Mouse (Mus musculus) lung, postnatal 10 days (tissue): Measurements from ENCODE around the gene Mtmr12.
"Not testable (repeated sequence)": the region's sequence is repeated elsewhere in the genome, so short reads cannot be mapped to it uniquely, and the experiment has no call there.

Source experiments
- DNase-seq: peaks from one replicate; pipeline ENCODE4 v3.0.0; 2021

Mtmr12 gene

DNA sequence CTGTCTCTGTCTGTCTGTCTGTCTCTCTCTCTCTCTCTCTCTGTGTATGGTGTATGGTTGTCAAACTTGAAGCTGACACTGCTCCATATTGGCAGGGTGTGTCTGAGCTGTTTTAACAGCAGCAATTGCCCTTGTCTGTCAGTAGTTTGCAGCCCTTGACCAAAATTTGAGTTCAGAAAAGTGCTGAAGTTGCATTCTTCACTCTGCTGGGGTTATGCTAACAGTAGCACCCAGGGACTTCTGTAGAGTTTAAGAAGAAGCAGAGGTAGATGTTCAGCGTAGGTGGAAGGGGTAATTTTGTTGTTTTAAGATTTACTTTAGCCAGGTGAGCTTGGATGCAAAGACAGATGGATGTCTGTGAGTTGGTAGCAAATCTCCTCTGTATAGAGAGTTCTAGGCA, 7.4 kb downstream of the Mtmr12 start:
- DNase-seq: no peak

- DNase-seq: no peak
Observed at GRCm38 (mm10) chr15:12214531-12215414, 9.9 kb downstream of the Mtmr12 start.

- no peak for DNase-seq
Observed at GRCm38 (mm10) chr15:12215415-12215718, 10.5 kb downstream of the Mtmr12 start.

DNA sequence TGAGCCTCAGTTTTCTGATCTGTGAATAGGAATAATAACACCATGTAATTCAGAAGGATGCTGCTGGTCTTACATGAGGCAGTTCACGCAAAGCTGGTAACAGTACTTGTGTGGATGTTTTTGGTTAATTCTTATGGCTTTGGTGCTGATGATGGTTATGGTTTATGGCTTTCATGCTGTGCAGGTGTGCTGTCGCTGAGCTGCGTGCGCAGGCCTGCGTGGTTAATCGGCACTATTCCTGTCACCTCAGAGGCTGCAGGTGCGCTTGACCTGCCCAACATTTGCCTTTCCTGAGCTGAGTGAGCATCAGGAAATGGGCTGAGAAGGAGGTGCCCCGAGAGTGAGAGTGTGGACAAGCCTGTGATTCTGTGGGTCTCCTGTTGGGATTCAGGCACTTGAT, 11.3 kb downstream of the Mtmr12 start:
- no peak for DNase-seq

- no peak for DNase-seq
Observed at GRCm38 (mm10) chr15:12216798-12217197, 12.0 kb downstream of the Mtmr12 start.

DNA sequence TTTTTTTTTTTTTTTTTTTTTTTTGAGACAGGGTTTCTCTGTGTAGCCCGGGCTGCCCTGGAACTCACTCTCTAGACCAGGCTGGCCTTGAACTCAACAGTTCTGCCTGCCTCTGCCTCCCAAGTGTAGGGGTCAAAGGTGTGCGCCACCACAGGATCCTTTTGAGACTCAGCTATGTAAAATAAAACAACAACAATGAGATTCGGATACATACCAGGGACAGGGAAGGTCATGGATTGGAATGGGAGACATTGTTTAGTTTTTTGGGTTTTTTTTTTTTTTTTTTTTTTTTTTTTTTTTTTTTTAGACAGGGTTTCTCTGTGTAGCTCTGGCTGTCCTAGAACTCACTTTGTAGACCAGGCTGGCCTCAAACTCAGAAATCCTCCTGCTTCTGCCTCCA, 12.5 kb downstream of the Mtmr12 start:
- not testable (repeated sequence) for DNase-seq

DNA sequence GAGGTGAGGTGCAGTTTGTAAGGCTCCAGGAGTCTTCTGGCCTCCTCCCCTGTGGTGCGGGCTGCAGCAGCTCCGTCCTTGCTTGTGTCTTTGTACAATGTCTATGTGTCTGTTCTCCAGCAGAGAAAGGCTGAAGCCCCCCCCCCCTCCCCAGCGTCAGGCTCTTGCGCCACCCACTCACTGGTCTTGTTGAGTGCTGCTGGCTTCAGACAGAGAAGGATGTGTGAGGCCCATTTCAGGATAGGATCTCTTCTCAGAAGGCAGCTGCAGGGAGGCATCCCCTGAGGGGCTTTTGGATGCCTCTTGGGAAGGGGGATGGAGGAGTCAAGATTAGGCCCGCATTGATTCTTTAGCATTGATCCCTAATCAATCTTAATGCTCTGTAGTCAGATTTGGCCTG, 13.0 kb downstream of the Mtmr12 start:
- no peak for DNase-seq

DNA sequence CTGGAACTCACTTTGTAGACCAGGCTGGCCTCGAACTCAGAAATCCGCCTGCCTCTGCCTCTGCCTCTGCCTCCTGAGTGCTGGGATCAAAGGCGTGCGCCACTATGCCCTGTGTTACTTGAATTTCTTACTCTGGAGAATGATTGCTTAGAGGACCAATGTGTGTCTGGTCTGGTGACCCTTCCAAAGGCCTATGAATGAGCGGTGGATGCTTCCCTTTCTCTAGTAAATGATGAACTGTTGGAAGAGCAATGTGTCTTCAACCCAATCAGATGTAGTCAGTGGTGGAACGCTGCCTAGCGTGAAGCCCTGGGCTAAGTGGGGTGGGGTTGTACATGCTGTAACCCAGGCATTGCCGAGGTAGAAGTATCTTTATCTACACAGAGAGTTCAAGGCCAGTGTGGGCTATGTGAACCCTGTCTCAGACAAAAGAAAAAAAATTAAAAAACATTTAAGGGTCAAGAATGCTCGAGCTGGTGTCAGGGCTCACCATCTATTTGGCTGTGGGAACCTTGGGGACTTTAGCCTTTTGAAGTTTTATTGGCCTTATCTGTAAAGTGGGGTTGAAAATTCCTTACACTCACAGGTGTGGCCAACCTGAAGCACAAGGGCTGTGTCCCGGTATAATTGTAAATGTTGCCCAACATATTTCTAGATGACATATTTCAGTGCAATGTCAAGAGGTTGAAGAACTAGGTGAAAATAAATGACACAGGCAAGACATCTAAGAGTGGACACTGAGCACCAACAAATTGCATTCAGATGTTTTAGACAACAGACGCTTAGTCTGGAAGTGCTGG, 14.0 kb downstream of the Mtmr12 start:
- no peak for DNase-seq

- no peak for DNase-seq
Observed at GRCm38 (mm10) chr15:12221131-12221530, 16.3 kb downstream of the Mtmr12 start.

- no peak for DNase-seq
Observed at GRCm38 (mm10) chr15:12222564-12223302, 17.9 kb downstream of the Mtmr12 start.

DNA sequence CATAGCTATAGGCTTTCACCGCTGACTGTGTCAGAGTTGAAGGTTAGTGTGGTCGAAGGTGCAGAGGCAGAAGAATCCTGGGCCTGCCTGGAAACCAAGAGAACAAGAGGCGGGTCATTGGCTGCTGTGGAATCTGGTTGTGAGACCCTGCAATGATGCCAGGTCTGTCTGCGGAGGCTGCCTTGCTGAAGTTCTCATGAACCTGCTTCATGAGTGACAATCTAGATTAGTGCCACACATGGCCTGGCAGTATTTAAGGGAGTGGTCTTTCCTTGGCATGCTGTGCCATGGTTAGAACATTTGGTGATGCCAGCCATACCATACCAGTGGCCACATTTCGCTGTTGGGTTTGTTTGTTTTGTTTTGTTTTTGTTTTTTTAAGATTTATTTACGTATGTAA, 18.6 kb downstream of the Mtmr12 start:
- DNase-seq: no peak

DNA sequence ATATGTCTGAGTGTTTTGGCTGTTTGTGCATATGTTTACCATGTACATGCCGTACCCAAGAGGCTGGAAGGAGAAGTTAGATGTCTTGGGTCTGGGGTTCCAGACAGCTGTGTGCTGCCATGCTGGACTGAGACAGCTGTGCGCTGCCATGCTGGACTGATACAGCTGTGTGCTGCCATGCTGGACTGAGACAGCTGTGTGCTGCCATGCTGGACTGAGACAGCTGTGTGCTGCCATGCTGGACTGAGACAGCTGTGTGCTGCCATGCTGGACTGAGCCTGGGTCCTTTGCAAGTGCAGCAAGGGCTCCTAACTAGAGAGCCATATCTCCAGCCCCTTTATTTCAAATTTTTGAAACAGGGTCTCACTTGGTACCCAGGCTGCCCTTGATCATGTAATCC, 19.4 kb downstream of the Mtmr12 start:
- no peak for DNase-seq

DNA sequence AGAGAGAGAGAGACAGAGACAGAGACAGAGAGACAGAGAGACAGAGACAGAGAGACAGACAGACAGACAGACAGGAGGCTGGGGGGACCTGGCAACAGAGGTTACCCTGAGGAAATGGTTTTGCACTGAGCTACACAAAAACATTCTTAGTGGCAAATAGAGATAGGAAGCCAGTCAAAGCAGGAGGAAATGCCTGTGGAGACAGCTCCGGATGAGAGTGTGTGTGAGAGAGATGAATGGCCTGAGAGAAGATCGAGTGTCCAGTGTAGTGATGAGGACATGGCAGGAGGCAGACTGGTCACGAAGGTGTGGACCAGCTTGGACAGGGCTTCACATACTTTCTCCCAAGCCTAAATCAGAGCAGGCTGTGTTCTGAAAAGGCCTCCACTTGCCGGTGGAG, 20.2 kb downstream of the Mtmr12 start:
- DNase-seq: peak; percentile 42

DNA sequence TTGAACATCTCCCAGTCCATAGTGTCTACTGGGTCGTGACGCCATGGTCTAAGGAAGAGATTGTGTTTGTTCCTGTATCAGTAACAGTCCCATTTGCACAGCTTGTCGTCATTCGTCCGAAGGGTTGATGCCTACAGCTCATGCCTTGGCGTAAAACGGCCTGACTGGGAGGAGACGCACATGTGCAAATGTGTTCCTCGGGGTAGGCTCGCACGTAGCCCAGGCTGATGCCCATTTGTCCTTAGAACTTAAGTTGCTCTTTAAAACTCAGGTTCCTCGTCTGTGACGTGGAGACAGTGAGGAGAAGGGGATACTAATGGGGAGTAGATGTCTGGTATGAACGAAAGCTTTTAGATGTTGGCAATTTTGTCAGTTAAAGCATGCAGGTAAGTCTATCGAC, 22.1 kb downstream of the Mtmr12 start:
- no peak for DNase-seq

DNA sequence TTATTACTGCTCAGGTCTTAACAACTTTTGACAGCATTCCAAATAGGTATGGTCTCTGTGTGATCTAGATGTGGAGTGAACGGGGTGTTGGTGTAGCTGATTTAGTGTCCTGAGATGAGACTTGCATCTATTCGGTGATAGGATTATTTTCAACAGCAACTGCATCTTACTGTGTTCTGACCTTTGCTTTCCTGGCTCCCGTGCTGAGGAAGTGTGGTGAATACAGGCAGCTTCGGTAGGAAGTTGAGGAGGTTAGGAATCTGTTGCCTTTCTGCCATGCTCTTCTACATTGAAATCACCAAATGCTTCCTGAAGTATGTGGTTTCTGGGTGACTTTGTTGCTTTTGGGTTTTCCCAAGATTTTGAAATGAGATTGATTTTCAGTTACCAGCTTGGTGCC, 22.5 kb downstream of the Mtmr12 start:
- no peak for DNase-seq

DNA sequence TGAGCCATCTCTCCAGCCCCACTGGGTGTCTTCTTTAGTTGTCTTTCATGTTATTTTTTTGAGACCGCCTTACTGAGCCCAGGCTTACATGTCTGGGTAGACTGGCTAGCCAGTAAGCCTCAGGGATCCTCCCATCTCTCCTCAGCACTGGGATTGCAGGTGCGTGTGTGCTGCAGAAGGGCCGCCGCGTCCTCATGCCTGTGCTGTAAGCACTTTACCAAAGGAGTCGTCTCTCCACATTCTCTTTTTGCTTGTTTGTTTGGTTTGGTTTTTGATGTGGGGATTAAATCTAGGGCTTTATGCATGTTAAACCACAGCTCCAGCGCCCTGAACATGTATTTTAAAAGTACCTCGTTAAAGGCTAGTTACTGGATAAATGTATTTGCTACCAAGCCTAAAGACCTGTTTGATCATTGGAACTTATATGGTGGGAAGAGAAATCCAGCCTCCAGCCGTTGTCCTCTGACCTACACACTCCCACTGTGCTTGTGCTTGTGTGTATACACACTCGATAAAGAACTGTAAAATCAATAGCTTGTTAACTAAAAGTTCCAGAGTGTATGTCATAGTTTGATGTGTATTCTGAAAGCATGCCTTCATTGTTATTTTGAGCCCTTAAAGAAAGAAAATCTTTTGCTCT, 24.9 kb downstream of the Mtmr12 start:
- no peak for DNase-seq

GRCm38 (mm10) chr15:12230243-12230935, 25.6 kb downstream of the Mtmr12 start:
- DNase-seq: no peak

GRCm38 (mm10) chr15:12231462-12231861, 26.6 kb downstream of the Mtmr12 start:
- DNase-seq: no peak

GRCm38 (mm10) chr15:12232429-12232828, 27.6 kb downstream of the Mtmr12 start:
- peak; percentile 33 for DNase-seq

DNA sequence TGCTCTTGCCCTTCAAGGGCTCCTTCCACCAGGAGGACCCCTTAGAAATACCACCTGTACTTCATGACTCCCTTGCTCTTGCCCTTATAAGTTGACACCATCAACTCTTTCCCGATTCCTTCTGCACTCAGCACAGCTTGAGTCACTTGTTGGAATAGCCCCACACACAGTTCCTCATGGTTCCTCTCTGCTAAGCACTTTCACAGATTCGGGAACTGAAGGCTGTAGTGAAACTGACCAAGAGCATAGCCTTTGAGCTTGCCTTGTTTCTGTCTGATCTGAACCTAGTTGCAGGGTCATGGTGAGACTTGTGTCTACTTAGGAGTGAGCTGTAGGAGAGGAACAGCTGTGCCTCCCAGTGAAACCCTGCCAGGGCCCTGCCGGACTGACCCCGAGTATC, 28.2 kb downstream of the Mtmr12 start:
- DNase-seq: no peak

DNA sequence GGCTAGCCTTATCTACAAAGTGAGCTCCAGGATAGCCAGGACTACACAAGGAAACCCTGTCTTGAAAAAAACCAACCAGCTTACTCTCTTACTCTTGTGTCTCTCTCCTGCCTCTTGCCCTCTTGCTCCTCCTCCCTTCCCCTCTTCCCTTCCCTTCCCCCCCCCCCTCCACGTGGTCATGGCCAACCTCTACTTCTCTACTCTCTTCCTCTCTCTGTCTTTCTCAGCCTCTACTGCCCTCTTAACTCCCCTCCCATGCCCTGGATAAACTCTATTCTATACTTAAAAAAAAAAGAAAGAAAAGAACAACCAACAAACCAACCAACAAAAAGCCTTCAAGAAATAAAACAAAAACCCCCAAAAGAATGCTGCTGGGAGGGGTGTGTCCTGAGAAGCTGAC, 30.7 kb downstream of the Mtmr12 start:
- DNase-seq: no peak

- no peak for DNase-seq
Observed at GRCm38 (mm10) chr15:12235983-12236382, 31.2 kb downstream of the Mtmr12 start.

GRCm38 (mm10) chr15:12236961-12237360, 32.1 kb downstream of the Mtmr12 start:
- no peak for DNase-seq
